Mouse (Mus musculus): ENCODE results near the gene Adamts17.

GRCm38 (mm10) chr7:66963541-66963940, 124.0 kb downstream of the Adamts17 start:
- no peak for TF ChIP-seq GATA1 (IDR thresholded peaks at IDR 0.05; ENCODE audit: low read depth, low read length)
- TF ChIP-seq CTCF (IDR thresholded peaks at IDR 0.05 in 2 of 3, conservative IDR thresholded peaks at IDR 0.05 in 1 of 3; ENCODE audit: control insufficient read depth in 1 of 3, insufficient read depth in 1 of 3, low read depth in 2 of 3, low read length in 3 of 3, poor library complexity in 1 of 3, severe bottlenecking in 1 of 3) = no peak
- TF ChIP-seq ZNF384 (IDR thresholded peaks at IDR 0.05; ENCODE audit: low read depth, low read length) = no peak
- TF ChIP-seq TAL1 (IDR thresholded peaks at IDR 0.05; ENCODE audit: low read length) = no peak
- no peak for TF ChIP-seq POLR2A (IDR thresholded peaks at IDR 0.05; ENCODE audit: control insufficient read depth in 1 of 2, insufficient read depth in 1 of 2, low read depth in 1 of 2, low read length in 2 of 2, poor library complexity in 1 of 2)
- TF ChIP-seq ZC3H11A (IDR thresholded peaks at IDR 0.05; ENCODE audit: low read depth, low read length) = no peak

Data from MEL (cell line).